Mouse (Mus musculus): ENCODE data around the gene Lemd1. TPM values are rescaled to one million over a fixed set of nuclear protein-coding genes. Genes with fewer than 3 reads are reported as not detected.

The Lemd1 gene
- polyA plus RNA-seq, 1 experiment from 2014 or later = 0.27 TPM

GRCm38 (mm10) chr1:132260331-132260730 lies 69.1 kb downstream of the Lemd1 start:
- H3K4me2 ChIP-seq = no peak overlapping the region
- no peak for DNase-seq (ENCODE audit: low spot score)
- no peaks in the 10 kb centered on the region for H3K9me3 ChIP-seq (ENCODE audit: control insufficient read depth, low read length)
- no peak overlapping the region for H3K4me3 ChIP-seq (ENCODE audit: low read depth, low read length)
- WGBS = 91% methylated on average over 1 of the region's 1 CpGs
- no peak overlapping the region for H3K9ac ChIP-seq (ENCODE audit: low read depth, low read length)
- H3K27ac ChIP-seq (ENCODE audit: low read depth, low read length) = no peak overlapping the region
- no peaks in the 10 kb centered on the region for H3K36me3 ChIP-seq (ENCODE audit: control insufficient read depth, insufficient read depth, low read length)
- H3K4me1 ChIP-seq (replicated peaks; ENCODE audit: control insufficient read depth, insufficient read depth, low read length) = peaks cover 10% of the 10 kb centered on the region
- H3K27me3 ChIP-seq (replicated peaks; ENCODE audit: control insufficient read depth, insufficient read depth, low read length) = no peaks in the 10 kb centered on the region
- ATAC-seq (replicated peaks; ENCODE audit: low FRiP score) = no peak

- DNase-seq (ENCODE audit: low spot score) (no peak), ATAC-seq (replicated peaks; ENCODE audit: low FRiP score) (no peak)
- Histone ChIP-seq H3K27ac (ENCODE audit: low read depth, low read length) (no peak overlapping the region), H3K4me2 (no peak overlapping the region), H3K36me3 (ENCODE audit: control insufficient read depth, insufficient read depth, low read length) (no peaks in the 10 kb centered on the region), H3K9ac (ENCODE audit: low read depth, low read length) (no peak overlapping the region), H3K27me3 (replicated peaks; ENCODE audit: control insufficient read depth, insufficient read depth, low read length) (no peaks in the 10 kb centered on the region), H3K4me3 (ENCODE audit: low read depth, low read length) (no peak overlapping the region), H3K4me1 (replicated peaks; ENCODE audit: control insufficient read depth, insufficient read depth, low read length) (peaks cover 10% of the 10 kb centered on the region), H3K9me3 (ENCODE audit: control insufficient read depth, low read length) (no peaks in the 10 kb centered on the region)
- WGBS = 52% methylated on average over 5 of the region's 5 CpGs
Measured at GRCm38 (mm10) chr1:132261058-132261457, 69.8 kb downstream of the Lemd1 start.

GRCm38 (mm10) chr1:132263618-132264017 lies 72.4 kb downstream of the Lemd1 start:
- Histone ChIP-seq H3K9ac (ENCODE audit: low read depth, low read length) (no peak overlapping the region), H3K27me3 (replicated peaks; ENCODE audit: control insufficient read depth, insufficient read depth, low read length) (no peaks in the 10 kb centered on the region), H3K4me2 (no peak overlapping the region), H3K4me3 (ENCODE audit: low read depth, low read length) (no peak overlapping the region), H3K9me3 (ENCODE audit: control insufficient read depth, low read length) (no peaks in the 10 kb centered on the region), H3K27ac (ENCODE audit: low read depth, low read length) (no peak overlapping the region), H3K4me1 (replicated peaks; ENCODE audit: control insufficient read depth, insufficient read depth, low read length) (peaks cover 10% of the 10 kb centered on the region), H3K36me3 (ENCODE audit: control insufficient read depth, insufficient read depth, low read length) (no peaks in the 10 kb centered on the region)
- DNase-seq (ENCODE audit: low spot score) (no peak), ATAC-seq (replicated peaks; ENCODE audit: low FRiP score) (no peak)
- 93% methylated on average over 4 of the region's 4 CpGs for WGBS

- no peak overlapping the region for H3K4me3 ChIP-seq (ENCODE audit: low read depth, low read length)
- no peak overlapping the region for H3K9ac ChIP-seq (ENCODE audit: low read depth, low read length)
- WGBS = 50% methylated on average over 7 of the region's 7 CpGs
- no peaks in the 10 kb centered on the region for H3K9me3 ChIP-seq (ENCODE audit: control insufficient read depth, low read length)
- H3K4me2 ChIP-seq = no peak overlapping the region
- no peaks in the 10 kb centered on the region for H3K27me3 ChIP-seq (replicated peaks; ENCODE audit: control insufficient read depth, insufficient read depth, low read length)
- no peak for DNase-seq (ENCODE audit: low spot score)
- ATAC-seq (replicated peaks; ENCODE audit: low FRiP score) = peak; percentile 90
- no peak overlapping the region for H3K27ac ChIP-seq (ENCODE audit: low read depth, low read length)
- H3K4me1 ChIP-seq (replicated peaks; ENCODE audit: control insufficient read depth, insufficient read depth, low read length) = peaks cover 10% of the 10 kb centered on the region
- no peaks in the 10 kb centered on the region for H3K36me3 ChIP-seq (ENCODE audit: control insufficient read depth, insufficient read depth, low read length)
Measured at GRCm38 (mm10) chr1:132264577-132264976, 73.3 kb downstream of the Lemd1 start.

- DNase-seq (ENCODE audit: low spot score) (no peak), ATAC-seq (replicated peaks; ENCODE audit: low FRiP score) (no peak)
- H3K4me1 ChIP-seq (replicated peaks; ENCODE audit: control insufficient read depth, insufficient read depth, low read length) = peaks cover 10% of the 10 kb centered on the region
- no peaks in the 10 kb centered on the region for H3K9me3 ChIP-seq (ENCODE audit: control insufficient read depth, low read length)
- 72% methylated on average over 8 of the region's 8 CpGs for WGBS
- H3K36me3 ChIP-seq (ENCODE audit: control insufficient read depth, insufficient read depth, low read length) = no peaks in the 10 kb centered on the region
- no peak overlapping the region for H3K27ac ChIP-seq (ENCODE audit: low read depth, low read length)
- H3K4me3 ChIP-seq (ENCODE audit: low read depth, low read length) = no peak overlapping the region
- no peaks in the 10 kb centered on the region for H3K27me3 ChIP-seq (replicated peaks; ENCODE audit: control insufficient read depth, insufficient read depth, low read length)
- H3K4me2 ChIP-seq = no peak overlapping the region
- no peak overlapping the region for H3K9ac ChIP-seq (ENCODE audit: low read depth, low read length)
Measured at GRCm38 (mm10) chr1:132265211-132265859, 74.1 kb downstream of the Lemd1 start.

- no peak overlapping the region for H3K4me3 ChIP-seq (ENCODE audit: low read depth, low read length)
- WGBS = 86% methylated on average over 10 of the region's 10 CpGs
- no peaks in the 10 kb centered on the region for H3K9me3 ChIP-seq (ENCODE audit: control insufficient read depth, low read length)
- no peaks in the 10 kb centered on the region for H3K27me3 ChIP-seq (replicated peaks; ENCODE audit: control insufficient read depth, insufficient read depth, low read length)
- no peak overlapping the region for H3K4me2 ChIP-seq
- no peak overlapping the region for H3K27ac ChIP-seq (ENCODE audit: low read depth, low read length)
- H3K4me1 ChIP-seq (replicated peaks; ENCODE audit: control insufficient read depth, insufficient read depth, low read length) = peaks cover 10% of the 10 kb centered on the region
- ATAC-seq (replicated peaks; ENCODE audit: low FRiP score) (no peak), DNase-seq (ENCODE audit: low spot score) (no peak)
- no peaks in the 10 kb centered on the region for H3K36me3 ChIP-seq (ENCODE audit: control insufficient read depth, insufficient read depth, low read length)
- no peak overlapping the region for H3K9ac ChIP-seq (ENCODE audit: low read depth, low read length)
Measured at GRCm38 (mm10) chr1:132265936-132266335, 74.7 kb downstream of the Lemd1 start.

- no peak overlapping the region for H3K27ac ChIP-seq (ENCODE audit: low read depth, low read length)
- DNase-seq (ENCODE audit: low spot score) (no peak), ATAC-seq (replicated peaks; ENCODE audit: low FRiP score) (no peak)
- no peaks in the 10 kb centered on the region for H3K9me3 ChIP-seq (ENCODE audit: control insufficient read depth, low read length)
- H3K4me3 ChIP-seq (ENCODE audit: low read depth, low read length) = no peak overlapping the region
- H3K36me3 ChIP-seq (ENCODE audit: control insufficient read depth, insufficient read depth, low read length) = no peaks in the 10 kb centered on the region
- 52% methylated on average over 8 of the region's 8 CpGs for WGBS
- peaks cover 10% of the 10 kb centered on the region for H3K4me1 ChIP-seq (replicated peaks; ENCODE audit: control insufficient read depth, insufficient read depth, low read length)
- H3K4me2 ChIP-seq = no peak overlapping the region
- no peak overlapping the region for H3K9ac ChIP-seq (ENCODE audit: low read depth, low read length)
- H3K27me3 ChIP-seq (replicated peaks; ENCODE audit: control insufficient read depth, insufficient read depth, low read length) = no peaks in the 10 kb centered on the region
Measured at GRCm38 (mm10) chr1:132266791-132267557, 75.7 kb downstream of the Lemd1 start.

- H3K4me2 ChIP-seq = no peak overlapping the region
- H3K27ac ChIP-seq (ENCODE audit: low read depth, low read length) = no peak overlapping the region
- H3K4me3 ChIP-seq (ENCODE audit: low read depth, low read length) = no peak overlapping the region
- WGBS = 66% methylated on average over 2 of the region's 2 CpGs
- no peaks in the 10 kb centered on the region; the same call in 1 of the 2 replicates for H3K27me3 ChIP-seq (replicated peaks; ENCODE audit: control insufficient read depth, insufficient read depth, low read length)
- ATAC-seq (replicated peaks; ENCODE audit: low FRiP score) = no peak
- no peaks in the 10 kb centered on the region for H3K9me3 ChIP-seq (ENCODE audit: control insufficient read depth, low read length)
- H3K36me3 ChIP-seq (ENCODE audit: control insufficient read depth, insufficient read depth, low read length) = no peaks in the 10 kb centered on the region
- no peak for DNase-seq (ENCODE audit: low spot score)
- no peak overlapping the region for H3K9ac ChIP-seq (ENCODE audit: low read depth, low read length)
- H3K4me1 ChIP-seq (replicated peaks; ENCODE audit: control insufficient read depth, insufficient read depth, low read length) = peaks cover 10% of the 10 kb centered on the region
Measured at GRCm38 (mm10) chr1:132267959-132268358, 76.7 kb downstream of the Lemd1 start.

Measured in liver, embryonic 11.5 days (tissue).